Mouse (Mus musculus): Measurements from ENCODE around the gene Slfn8.

GRCm38 (mm10) chr11:82962215-82962614 is 58.4 kb downstream of the Slfn8 start:
- TF ChIP-seq GATA1 (IDR thresholded peaks at IDR 0.05; ENCODE audit: borderline replicate concordance, low read length) (no peak), FLI1 (IDR thresholded peaks at IDR 0.05; ENCODE audit: low read length) (no peak)

Measured in megakaryocyte, embryonic 14.5 days (primary cell).